Mouse (Mus musculus) spleen, adult 12 weeks (tissue): ENCODE results near the gene Ppfibp2.

Source experiments
- DNase-seq: peaks from one replicate; pipeline ENCODE4 v3.0.0; 2022; ENCODE audit warnings: low spot score

Ppfibp2 gene

DNA sequence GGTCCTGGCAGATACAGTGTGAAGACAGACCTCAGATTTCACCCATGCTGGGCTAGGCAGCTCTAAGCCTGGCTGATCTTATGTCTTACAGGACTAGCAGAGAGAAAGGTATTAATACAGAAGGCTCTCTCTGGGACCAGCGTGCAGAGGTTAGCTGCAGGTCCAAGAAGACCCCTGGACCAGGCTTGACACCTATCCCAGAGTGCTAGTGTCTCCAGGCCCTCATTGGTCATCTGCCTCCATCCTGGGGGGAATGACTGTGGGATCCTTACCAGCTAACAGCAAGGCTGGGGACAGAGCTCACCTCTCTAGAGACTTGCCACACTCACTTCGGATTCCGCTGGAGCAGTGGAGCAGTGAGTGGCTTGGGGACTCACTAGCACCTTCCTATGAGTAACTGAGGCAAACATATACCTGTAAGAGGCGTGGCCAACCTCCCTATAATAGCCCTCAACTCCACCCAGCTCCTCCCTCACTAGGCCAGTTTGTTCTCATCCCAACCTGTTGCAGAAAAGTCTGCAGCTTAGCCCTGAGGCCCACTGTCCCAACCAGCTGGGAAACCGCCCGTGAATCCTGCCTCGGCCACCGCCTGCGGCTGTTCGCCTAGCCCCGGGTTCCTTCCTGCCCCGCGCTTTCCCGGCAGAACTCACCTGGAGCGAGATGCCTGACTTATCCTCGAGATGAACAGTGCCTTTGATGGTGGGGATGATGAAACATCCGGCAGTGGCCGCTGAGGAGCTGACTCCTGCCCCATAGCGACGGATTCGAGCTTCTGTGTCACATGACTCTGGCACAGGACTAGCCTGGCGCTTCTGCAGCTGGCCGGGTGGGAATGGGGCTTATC is 162.5 kb downstream of the Ppfibp2 start, which contains the start of gene Cyb5r2:
Gene Cyb5r2, minus strand, starts transcription at position 725 of the 844 bp plus-strand sequence.
- DNase-seq, result no peak

GRCm38 (mm10) chr7:107770812-107771211 is 175.8 kb downstream of the Ppfibp2 start:
- no peak for DNase-seq

- DNase-seq, result no peak
Observed at GRCm38 (mm10) chr7:107778216-107778615, 183.2 kb downstream of the Ppfibp2 start.

DNA sequence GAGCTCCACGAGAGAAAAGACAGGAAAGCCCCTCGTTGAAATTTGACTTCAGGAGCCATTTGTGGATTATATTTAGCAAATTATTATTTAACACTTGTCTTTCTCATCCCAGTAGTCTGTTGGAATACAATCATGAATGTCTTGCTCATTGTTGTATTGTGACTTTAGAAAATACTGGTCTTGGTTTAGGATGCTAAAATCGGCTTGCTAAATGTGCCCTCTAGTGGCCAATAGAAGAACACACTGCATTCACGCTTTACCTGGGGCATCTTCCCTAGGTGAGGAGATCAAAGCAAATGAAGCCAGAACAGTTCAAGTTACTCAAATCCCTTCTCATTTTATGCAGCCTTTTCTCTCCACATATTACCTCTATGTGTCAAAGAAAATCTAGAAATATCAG is 184.6 kb downstream of the Ppfibp2 start:
- DNase-seq, result no peak

- no peak for DNase-seq
Observed at GRCm38 (mm10) chr7:107787977-107788620, 193.1 kb downstream of the Ppfibp2 start.

DNA sequence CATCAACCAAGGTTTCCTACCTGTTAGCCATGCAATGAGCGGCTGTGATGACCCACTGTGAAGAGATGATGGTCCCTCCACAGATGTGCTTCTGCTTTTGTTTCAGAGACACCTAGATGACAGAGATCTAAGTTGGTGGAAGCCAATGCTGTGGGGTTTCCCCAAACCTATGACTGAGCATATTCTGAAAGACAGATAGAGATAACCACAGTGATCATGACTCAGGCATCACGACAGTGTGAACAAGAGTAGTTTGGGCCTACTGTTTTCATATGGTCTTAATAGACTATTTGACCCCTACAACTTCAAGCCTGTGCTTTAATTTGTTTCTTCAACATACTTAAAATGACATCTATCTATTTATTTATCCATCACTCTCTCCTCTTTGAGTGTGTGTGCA is 201.5 kb downstream of the Ppfibp2 start:
- DNase-seq, result no peak
